Mouse (Mus musculus): ENCODE measurements around the gene Slx1b. TPM values are rescaled to one million over a fixed set of nuclear protein-coding genes. Genes with fewer than 3 reads are reported as not detected.

Slx1b gene
- 7.1 and 9.0 TPM in 2 replicates for polyA plus RNA-seq (2015; fragmentation: Nextera tagmentation; extraction: Ambion mirVana)

DNA sequence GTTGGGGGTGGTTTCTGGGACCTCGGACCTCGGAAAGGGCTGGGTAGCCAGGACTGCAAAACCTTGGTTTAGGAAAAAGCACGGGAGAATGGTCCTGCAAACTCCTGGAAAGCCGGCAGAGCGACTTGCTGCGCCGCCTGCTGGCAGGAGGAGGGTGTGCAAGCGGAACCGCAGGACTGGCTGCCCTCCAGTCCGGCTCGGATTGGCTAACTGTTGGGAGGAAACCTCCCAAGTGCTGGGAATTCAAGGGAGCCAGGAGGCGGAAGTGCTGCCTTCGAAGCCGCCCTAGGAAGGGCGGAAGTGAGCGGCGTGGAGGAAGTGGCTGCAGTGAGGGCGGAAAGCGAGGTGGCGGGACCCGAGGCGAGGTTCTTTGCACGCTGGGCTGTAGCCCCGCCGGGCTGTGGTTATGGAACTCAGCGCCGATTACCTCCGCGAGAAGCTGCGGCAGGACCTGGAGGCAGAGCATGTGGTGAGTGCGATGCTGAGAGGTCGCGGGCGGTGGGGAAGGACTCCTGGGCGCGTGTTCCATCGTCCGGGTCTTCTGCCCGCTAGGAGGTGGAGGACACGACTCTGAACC, at the start of gene Slx1b:
Gene Slx1b, minus strand, starts transcription at position 154 of the 577 bp plus-strand sequence.
- under 1% methylated on average over 40 of the region's 40 CpGs for WGBS
- peaks cover 13% of the 10 kb centered on the region; the same call in 1 of the 2 replicates for H3K36me3 ChIP-seq (ENCODE audit: insufficient read depth, low read length)
- peak within 1 kb of the TSS; percentile 98 for H3K27ac ChIP-seq
- H3K9ac ChIP-seq (ENCODE audit: low read depth, low read length): peak within 1 kb of the TSS; percentile 88
- peak within 1 kb of the TSS; percentile 77 for H3K4me3 ChIP-seq (replicated peaks; ENCODE audit: low read depth, low read length)
- peaks cover 7% of the 10 kb centered on the region for H3K4me1 ChIP-seq (replicated peaks; ENCODE audit: insufficient read depth, low read length)
- peak within 1 kb of the TSS; percentile 83 for H3K4me2 ChIP-seq (ENCODE audit: low read length)
- peak; percentile 98 for TF ChIP-seq CTCF (IDR thresholded peaks at IDR 0.05; ENCODE audit: low read depth)
- no peaks in the 10 kb centered on the region for H3K27me3 ChIP-seq (ENCODE audit: insufficient read depth, low read length)
- H3K9me3 ChIP-seq (replicated peaks; ENCODE audit: low read length): no peaks in the 10 kb centered on the region
- DNase-seq (ENCODE audit: low spot score) (peak; percentile 99), ATAC-seq (replicated peaks; ENCODE audit: low FRiP score, low read depth) (peak; percentile 93)

DNA sequence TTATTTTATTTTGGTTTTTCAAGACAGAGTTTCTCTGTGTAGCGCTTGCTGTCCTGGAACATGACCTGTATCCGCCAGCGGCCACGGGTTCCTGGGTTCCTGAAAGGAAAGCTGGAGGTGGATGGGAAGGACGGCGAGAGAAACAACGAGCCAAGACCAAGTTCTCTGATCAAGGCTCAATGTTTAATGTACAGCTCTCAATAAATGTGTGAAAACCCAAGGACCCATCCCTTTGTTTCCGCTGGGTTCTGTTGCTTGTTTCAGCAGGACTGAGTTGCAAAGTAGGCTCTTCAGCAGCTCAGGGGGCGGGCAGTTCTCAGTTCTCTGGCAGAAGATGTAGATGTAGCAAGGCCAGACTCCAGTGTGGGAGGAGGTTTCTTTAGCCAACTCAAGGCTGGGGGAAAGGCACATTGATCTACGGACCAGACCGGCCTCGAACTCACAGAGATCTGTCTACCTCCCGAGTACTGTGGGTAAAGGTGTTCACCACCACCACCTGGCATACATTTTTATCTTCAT, 46.4 kb upstream of the Slx1b start:
- TF ChIP-seq CTCF (IDR thresholded peaks at IDR 0.05; ENCODE audit: low read depth): no peak
- H3K4me1 ChIP-seq (replicated peaks; ENCODE audit: insufficient read depth, low read length): no peaks in the 10 kb centered on the region
- no peaks in the 10 kb centered on the region for H3K36me3 ChIP-seq (ENCODE audit: insufficient read depth, low read length)
- no peak overlapping the region for H3K4me3 ChIP-seq (replicated peaks; ENCODE audit: low read depth, low read length)
- no peak overlapping the region for H3K27ac ChIP-seq
- no peak for DNase-seq (ENCODE audit: low spot score)
- H3K9ac ChIP-seq (ENCODE audit: low read depth, low read length): no peak overlapping the region
- 86% methylated on average over 13 of the region's 13 CpGs for WGBS
- no peaks in the 10 kb centered on the region for H3K9me3 ChIP-seq (replicated peaks; ENCODE audit: low read length)
- no peaks in the 10 kb centered on the region for H3K27me3 ChIP-seq (ENCODE audit: insufficient read depth, low read length)
- no peak overlapping the region for H3K4me2 ChIP-seq (ENCODE audit: low read length)
- ATAC-seq (replicated peaks; ENCODE audit: low FRiP score, low read depth): no peak

DNA sequence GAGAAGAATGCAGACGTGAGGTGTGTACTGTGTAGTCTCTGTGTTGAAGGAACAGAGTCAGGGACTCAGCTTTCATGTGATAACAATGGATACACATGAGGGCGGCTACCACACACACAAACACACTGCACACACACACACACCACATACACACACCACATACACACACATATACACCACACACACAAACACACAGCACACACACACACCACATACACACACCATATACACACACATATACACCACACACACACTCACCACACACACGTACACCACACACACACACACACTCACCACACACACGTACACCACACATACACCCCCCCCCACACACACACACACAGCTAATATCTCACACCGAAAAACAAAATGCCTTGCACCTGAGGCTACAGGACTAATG, 45.9 kb upstream of the Slx1b start:
- no peaks in the 10 kb centered on the region for H3K27me3 ChIP-seq (ENCODE audit: insufficient read depth, low read length)
- no peak for ATAC-seq (replicated peaks; ENCODE audit: low FRiP score, low read depth)
- H3K4me1 ChIP-seq (replicated peaks; ENCODE audit: insufficient read depth, low read length): no peaks in the 10 kb centered on the region
- no peak overlapping the region for H3K27ac ChIP-seq
- no peaks in the 10 kb centered on the region for H3K9me3 ChIP-seq (replicated peaks; ENCODE audit: low read length)
- H3K9ac ChIP-seq (ENCODE audit: low read depth, low read length): no peak overlapping the region
- 81% methylated on average over 5 of the region's 5 CpGs for WGBS
- H3K4me3 ChIP-seq (replicated peaks; ENCODE audit: low read depth, low read length): no peak overlapping the region
- no peak for TF ChIP-seq CTCF (IDR thresholded peaks at IDR 0.05; ENCODE audit: low read depth)
- no peaks in the 10 kb centered on the region for H3K36me3 ChIP-seq (ENCODE audit: insufficient read depth, low read length)
- no peak for DNase-seq (ENCODE audit: low spot score)
- no peak overlapping the region for H3K4me2 ChIP-seq (ENCODE audit: low read length)

GRCm38 (mm10) chr7:126740977-126741376, 45.4 kb upstream of the Slx1b start:
- no peak for TF ChIP-seq CTCF (IDR thresholded peaks at IDR 0.05; ENCODE audit: low read depth)
- ATAC-seq (replicated peaks; ENCODE audit: low FRiP score, low read depth) (no peak), DNase-seq (ENCODE audit: low spot score) (no peak)
- Histone ChIP-seq H3K27me3 (ENCODE audit: insufficient read depth, low read length) (no peaks in the 10 kb centered on the region), H3K9me3 (replicated peaks; ENCODE audit: low read length) (no peaks in the 10 kb centered on the region), H3K9ac (ENCODE audit: low read depth, low read length) (no peak overlapping the region), H3K4me3 (replicated peaks; ENCODE audit: low read depth, low read length) (no peak overlapping the region), H3K36me3 (ENCODE audit: insufficient read depth, low read length) (no peaks in the 10 kb centered on the region), H3K27ac (no peak overlapping the region), H3K4me2 (ENCODE audit: low read length) (no peak overlapping the region), H3K4me1 (replicated peaks; ENCODE audit: insufficient read depth, low read length) (no peaks in the 10 kb centered on the region)
- 62% methylated on average over 5 of the region's 5 CpGs for WGBS

DNA sequence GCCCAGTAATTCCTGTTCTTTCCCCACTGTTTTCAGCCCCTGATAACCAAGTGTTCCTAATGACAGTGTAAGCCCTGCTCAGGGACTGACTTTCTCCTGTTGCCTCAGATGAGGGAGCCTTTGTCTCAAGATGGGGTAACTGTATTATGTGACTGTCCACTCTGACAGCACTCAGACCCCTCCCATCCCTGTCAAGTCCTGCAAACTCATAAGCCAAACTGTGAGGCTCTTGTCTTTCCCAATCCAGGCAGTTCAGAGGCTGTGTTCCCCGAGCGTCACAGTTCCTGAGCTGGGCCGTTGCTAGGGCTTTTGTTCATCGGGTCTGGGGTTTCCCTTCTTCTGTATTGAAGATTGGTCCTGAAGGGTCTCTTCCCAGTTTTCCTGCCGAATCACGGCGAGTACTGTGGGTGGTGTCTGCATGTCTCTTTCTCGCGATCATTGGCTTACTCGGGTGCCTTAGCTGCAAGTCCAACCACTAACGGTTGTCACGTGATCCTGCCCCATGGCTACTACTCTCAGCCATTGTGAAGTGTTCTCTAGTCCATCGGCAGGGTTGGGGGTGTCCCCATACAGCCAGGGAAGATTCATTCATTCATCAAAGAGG, 44.6 kb upstream of the Slx1b start:
- ATAC-seq (replicated peaks; ENCODE audit: low FRiP score, low read depth) (no peak), DNase-seq (ENCODE audit: low spot score) (no peak)
- no peaks in the 10 kb centered on the region for H3K36me3 ChIP-seq (ENCODE audit: insufficient read depth, low read length)
- no peak overlapping the region for H3K4me3 ChIP-seq (replicated peaks; ENCODE audit: low read depth, low read length)
- H3K9ac ChIP-seq (ENCODE audit: low read depth, low read length): no peak overlapping the region
- TF ChIP-seq CTCF (IDR thresholded peaks at IDR 0.05; ENCODE audit: low read depth): no peak
- 82% methylated on average over 13 of the region's 13 CpGs for WGBS
- no peaks in the 10 kb centered on the region for H3K27me3 ChIP-seq (ENCODE audit: insufficient read depth, low read length)
- H3K4me2 ChIP-seq (ENCODE audit: low read length): no peak overlapping the region
- H3K9me3 ChIP-seq (replicated peaks; ENCODE audit: low read length): no peaks in the 10 kb centered on the region
- H3K27ac ChIP-seq: no peak overlapping the region
- H3K4me1 ChIP-seq (replicated peaks; ENCODE audit: insufficient read depth, low read length): no peaks in the 10 kb centered on the region

DNA sequence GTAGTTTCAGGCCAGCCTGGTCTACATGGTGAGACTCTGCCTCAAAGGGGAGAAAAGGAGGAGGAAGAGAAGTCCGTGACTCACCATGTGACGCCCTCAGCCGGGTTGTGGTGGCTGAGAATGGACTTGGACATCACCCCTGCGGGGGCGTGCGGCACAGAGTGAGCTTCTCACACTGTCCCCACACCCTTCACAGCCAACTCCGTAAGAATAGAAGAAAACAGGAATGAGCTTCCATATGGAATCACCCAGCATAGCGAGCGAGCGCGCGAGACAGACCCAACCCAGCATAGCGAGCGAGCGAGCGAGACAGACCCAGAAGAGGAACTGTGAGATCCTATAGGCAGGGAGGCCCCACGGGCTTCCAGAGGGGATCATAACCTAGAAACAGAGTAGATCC, 44.0 kb upstream of the Slx1b start:
- no peak overlapping the region for H3K4me2 ChIP-seq (ENCODE audit: low read length)
- no peaks in the 10 kb centered on the region for H3K36me3 ChIP-seq (ENCODE audit: insufficient read depth, low read length)
- H3K27ac ChIP-seq: no peak overlapping the region
- no peak overlapping the region for H3K4me3 ChIP-seq (replicated peaks; ENCODE audit: low read depth, low read length)
- no peaks in the 10 kb centered on the region for H3K9me3 ChIP-seq (replicated peaks; ENCODE audit: low read length)
- no peak for DNase-seq (ENCODE audit: low spot score)
- H3K4me1 ChIP-seq (replicated peaks; ENCODE audit: insufficient read depth, low read length): no peaks in the 10 kb centered on the region
- TF ChIP-seq CTCF (IDR thresholded peaks at IDR 0.05; ENCODE audit: low read depth): no peak
- WGBS: 79% methylated on average over 17 of the region's 17 CpGs
- ATAC-seq (replicated peaks; ENCODE audit: low FRiP score, low read depth): no peak
- no peaks in the 10 kb centered on the region for H3K27me3 ChIP-seq (ENCODE audit: insufficient read depth, low read length)
- no peak overlapping the region for H3K9ac ChIP-seq (ENCODE audit: low read depth, low read length)
